Mouse (Mus musculus) limb, embryonic 15.5 days (tissue): ENCODE data around the gene Ptprr. TPM values are rescaled to one million over a fixed set of nuclear protein-coding genes. Genes with fewer than 3 reads are reported as not detected.

Experiments
- ATAC-seq: fragments of 200-750 bp; cut with Nextera tagmentation; 2 replicates; pipeline ENCODE4 v1.8.0; 2017; ENCODE audit warnings: low read depth, moderate TSS enrichment; ENCODE audit not compliant: insufficient number of reproducible peaks, low FRiP score, low TSS enrichment
- H3K27ac ChIP-seq: fragments of 300-500 bp; sonication (generic); 2 replicates; pipeline ENCODE4 v1.5.1; 2015; ENCODE audit warnings: moderate library complexity, mild to moderate bottlenecking, inconsistent platforms
- H3K27me3 ChIP-seq: fragments of 300-500 bp; sonication (generic); 2 replicates; pipeline ENCODE4 v1.6.1; 2015; ENCODE audit warnings: inconsistent platforms
- H3K36me3 ChIP-seq: fragments of 300-500 bp; sonication (generic); 2 replicates; pipeline ENCODE4 v1.6.1; 2015; ENCODE audit warnings: inconsistent platforms
- H3K4me1 ChIP-seq: fragments of 300-500 bp; sonication (generic); 2 replicates; pipeline ENCODE4 v1.6.1; 2015; ENCODE audit warnings: inconsistent platforms
- H3K4me2 ChIP-seq: fragments of 300-500 bp; sonication (generic); 2 replicates; pipeline ENCODE4 v1.6.1; 2015; ENCODE audit warnings: mild to moderate bottlenecking, inconsistent platforms
- H3K4me3 ChIP-seq: fragments of 300-500 bp; sonication (generic); 2 replicates; pipeline ENCODE4 v1.5.1; 2015; ENCODE audit warnings: mild to moderate bottlenecking, inconsistent platforms
- H3K9ac ChIP-seq: fragments of 300-500 bp; sonication (generic); 2 replicates; pipeline ENCODE4 v1.6.1; 2015; ENCODE audit warnings: inconsistent platforms
- H3K9me3 ChIP-seq: fragments of 300-500 bp; sonication (generic); 2 replicates; pipeline ENCODE4 v1.6.1; 2016; ENCODE audit warnings: inconsistent platforms
- WGBS: fragments of 180-500 bp; shearing (Covaris S2); methylation state at CpG from one replicate; pipeline ENCODE4 v1.1.7; 2015; 5-methylcytosine and 5-hydroxymethylcytosine counted together
- polyA plus RNA-seq: library from polyadenylated mRNA; unstranded; fragments of >200 nt; fragmentation: Nextera tagmentation; extraction: Ambion mirVana; gene quantifications from 2 replicates; pipeline ENCODE4 v1.2.1, GENCODE M21; 2015

The Ptprr gene
- polyA plus RNA-seq = 0.38 and 0.47 TPM in 2 replicates

DNA sequence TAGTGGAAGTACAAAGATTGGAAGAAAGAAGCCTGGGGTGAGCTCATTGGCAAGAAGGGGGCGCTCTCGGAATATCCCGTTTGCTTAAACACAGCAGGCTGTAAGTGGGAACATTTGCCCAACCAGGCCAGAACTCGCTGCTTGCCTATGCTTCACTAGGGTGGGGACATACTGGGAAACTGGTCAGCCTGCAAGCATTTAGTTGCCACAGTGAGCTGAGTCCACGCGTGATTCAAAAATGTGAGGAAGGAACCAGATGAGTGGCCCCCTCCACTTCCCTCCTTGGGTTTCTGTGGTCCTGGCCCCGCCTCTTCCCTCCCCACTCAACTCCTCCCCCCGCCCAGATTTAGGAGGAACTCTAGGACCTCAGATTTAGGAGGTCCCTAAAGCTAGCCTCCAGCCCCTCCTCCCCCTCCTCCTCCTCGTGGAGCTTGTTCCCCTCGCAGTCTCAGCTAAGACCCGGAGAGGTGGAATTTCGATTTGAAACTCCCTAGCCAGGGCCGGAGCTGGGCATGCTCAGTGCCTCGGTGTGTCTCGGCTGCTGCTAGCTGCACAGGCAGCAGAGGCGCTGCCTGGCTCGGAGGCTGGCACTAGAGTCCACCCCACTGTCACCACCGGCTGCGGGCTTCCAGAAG lies at the start of gene Ptprr:
Gene Ptprr, plus strand, starts transcription at position 369 of the 635 bp plus-strand sequence.
- 1% methylated on average over 19 of the region's 19 CpGs for WGBS
- Histone ChIP-seq H3K27me3 (peaks cover 11% of the 10 kb centered on the region), H3K4me3 (peak within 1 kb of the TSS; percentile 29), H3K36me3 (no peaks in the 10 kb centered on the region), H3K4me2 (peak within 1 kb of the TSS; percentile 46), H3K9ac (no peak within 1 kb of the TSS), H3K9me3 (no peaks in the 10 kb centered on the region), H3K4me1 (peaks cover 17% of the 10 kb centered on the region), H3K27ac (no peak within 1 kb of the TSS)
- ATAC-seq = peak; percentile 67; the same call in 1 of the 2 replicates

DNA sequence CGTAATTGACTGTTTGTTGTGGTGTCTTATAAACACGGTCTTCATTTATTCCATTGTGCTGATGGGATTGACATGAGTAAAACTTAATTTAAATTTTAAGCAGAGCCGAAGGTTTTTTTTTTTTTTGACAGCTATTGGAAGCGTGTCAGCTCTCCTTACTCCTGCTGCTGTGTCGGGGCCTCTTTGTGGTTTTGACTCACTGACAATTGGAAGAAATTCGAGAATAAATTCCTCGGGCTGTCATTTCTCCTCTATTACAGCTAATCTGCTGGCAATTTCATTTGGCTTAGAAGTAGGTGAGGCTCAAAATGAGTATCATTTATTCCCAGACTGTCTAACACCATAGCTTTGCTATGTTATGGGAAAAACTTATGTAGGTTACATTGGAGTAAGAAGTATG lies 41.7 kb upstream of the Ptprr start:
- H3K9me3 ChIP-seq = no peaks in the 10 kb centered on the region
- no peaks in the 10 kb centered on the region for H3K36me3 ChIP-seq
- H3K9ac ChIP-seq = no peak overlapping the region
- no peak overlapping the region for H3K27ac ChIP-seq
- no peak overlapping the region for H3K4me2 ChIP-seq
- no peak overlapping the region for H3K4me3 ChIP-seq
- 62% methylated on average over 7 of the region's 7 CpGs for WGBS
- H3K27me3 ChIP-seq = no peaks in the 10 kb centered on the region
- ATAC-seq = no peak
- no peaks in the 10 kb centered on the region for H3K4me1 ChIP-seq

DNA sequence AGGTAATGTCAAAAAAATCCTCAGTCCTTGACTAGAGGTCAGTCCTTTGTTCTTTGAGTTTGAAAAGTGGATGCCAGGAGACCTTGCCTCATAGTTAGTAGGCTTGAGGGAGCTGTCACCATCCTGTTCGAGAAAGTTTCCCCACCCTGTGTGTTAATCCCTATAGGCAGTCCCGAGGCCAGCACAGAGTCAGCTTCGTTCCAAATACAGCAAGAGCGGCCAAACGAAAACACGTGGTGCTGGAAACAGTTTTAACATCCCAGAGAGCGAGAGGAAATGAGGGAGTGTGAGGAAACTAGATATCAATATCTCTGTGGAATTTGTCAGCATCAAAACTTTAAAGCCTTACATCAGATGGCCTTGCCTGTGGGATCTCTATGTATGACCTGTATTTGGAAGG lies 39.0 kb upstream of the Ptprr start:
- H3K36me3 ChIP-seq = no peaks in the 10 kb centered on the region
- H3K27me3 ChIP-seq = no peaks in the 10 kb centered on the region
- no peak overlapping the region for H3K9ac ChIP-seq
- H3K27ac ChIP-seq = no peak overlapping the region
- H3K9me3 ChIP-seq = no peaks in the 10 kb centered on the region
- no peak overlapping the region for H3K4me3 ChIP-seq
- peak; percentile 67; the same call in 1 of the 2 replicates for ATAC-seq
- no peak overlapping the region for H3K4me2 ChIP-seq
- WGBS = 36% methylated on average over 7 of the region's 7 CpGs
- no peaks in the 10 kb centered on the region for H3K4me1 ChIP-seq

DNA sequence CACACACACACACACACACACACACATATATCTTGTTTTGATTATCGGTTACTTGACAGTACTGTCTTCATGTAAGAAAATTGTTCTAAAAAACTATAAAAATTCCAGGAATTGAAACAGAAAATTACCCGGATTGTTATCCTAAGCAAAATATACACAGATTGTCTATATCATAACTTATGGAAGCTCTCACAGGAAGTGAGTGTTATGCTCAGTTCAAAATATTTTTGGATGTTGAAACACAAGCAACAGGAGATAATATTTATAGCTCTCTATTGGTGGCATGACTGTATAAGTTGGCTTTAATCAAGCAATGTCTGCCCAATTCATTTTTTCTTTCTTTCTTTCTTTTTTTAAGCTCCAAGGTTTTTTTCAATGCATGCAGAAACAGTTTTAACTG lies 38.0 kb upstream of the Ptprr start:
- no peaks in the 10 kb centered on the region for H3K27me3 ChIP-seq
- H3K27ac ChIP-seq = no peak overlapping the region
- H3K36me3 ChIP-seq = no peaks in the 10 kb centered on the region
- no peaks in the 10 kb centered on the region for H3K4me1 ChIP-seq
- WGBS = 66% methylated on average over 2 of the region's 2 CpGs
- H3K9ac ChIP-seq = no peak overlapping the region
- H3K4me3 ChIP-seq = no peak overlapping the region
- no peaks in the 10 kb centered on the region for H3K9me3 ChIP-seq
- H3K4me2 ChIP-seq = no peak overlapping the region
- no peak for ATAC-seq

DNA sequence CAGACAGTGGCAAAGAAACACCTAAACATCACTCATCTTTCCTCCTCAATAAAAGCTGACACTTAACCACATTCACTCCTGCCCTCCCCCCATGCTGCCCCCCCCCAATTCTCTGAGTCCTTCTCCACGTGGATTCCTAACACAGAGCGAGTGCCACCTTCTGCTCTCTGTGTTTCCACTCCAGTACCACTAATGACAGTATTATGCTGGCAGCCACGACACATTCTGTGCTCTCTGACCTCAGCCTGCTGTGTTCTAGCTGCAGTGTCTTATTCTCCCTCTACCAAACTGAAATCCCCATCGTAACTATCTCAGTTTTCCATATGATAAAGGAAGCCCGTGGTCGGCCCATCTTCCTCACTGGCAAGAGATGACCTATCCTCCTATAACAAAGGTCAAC lies 33.7 kb upstream of the Ptprr start:
- H3K9me3 ChIP-seq = no peaks in the 10 kb centered on the region
- H3K27me3 ChIP-seq = no peaks in the 10 kb centered on the region
- H3K4me2 ChIP-seq = no peak overlapping the region
- WGBS = 76% methylated on average over 6 of the region's 6 CpGs
- no peaks in the 10 kb centered on the region for H3K4me1 ChIP-seq
- H3K9ac ChIP-seq = no peak overlapping the region
- ATAC-seq = no peak
- no peaks in the 10 kb centered on the region for H3K36me3 ChIP-seq
- H3K4me3 ChIP-seq = no peak overlapping the region
- no peak overlapping the region for H3K27ac ChIP-seq

DNA sequence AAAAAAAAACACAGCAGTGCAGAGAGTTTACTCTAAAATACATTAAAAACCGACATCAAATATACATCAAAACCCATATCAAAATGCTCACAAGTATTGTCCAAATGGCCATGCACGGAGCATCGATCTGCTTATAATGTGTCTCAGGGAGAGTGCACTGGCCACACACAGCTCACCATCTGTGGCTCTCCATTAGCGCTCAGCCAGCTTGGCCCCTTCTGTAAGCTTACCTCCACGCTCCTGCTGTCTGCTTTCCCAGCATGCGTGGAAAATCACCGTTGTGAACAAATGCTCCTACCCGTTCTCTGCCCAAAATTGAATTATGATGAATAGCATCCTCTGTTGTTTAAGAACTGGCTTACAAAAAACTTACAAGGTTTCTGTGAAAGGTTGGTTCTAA lies 16.2 kb upstream of the Ptprr start:
- 76% methylated on average over 8 of the region's 8 CpGs for WGBS
- no peak for ATAC-seq
- no peak overlapping the region for H3K27ac ChIP-seq
- peaks cover 3% of the 10 kb centered on the region; the same call in 1 of the 2 replicates for H3K4me1 ChIP-seq
- no peak overlapping the region for H3K9ac ChIP-seq
- H3K27me3 ChIP-seq = no peaks in the 10 kb centered on the region
- no peak overlapping the region for H3K4me2 ChIP-seq
- no peaks in the 10 kb centered on the region for H3K36me3 ChIP-seq
- no peak overlapping the region for H3K4me3 ChIP-seq
- H3K9me3 ChIP-seq = no peaks in the 10 kb centered on the region

DNA sequence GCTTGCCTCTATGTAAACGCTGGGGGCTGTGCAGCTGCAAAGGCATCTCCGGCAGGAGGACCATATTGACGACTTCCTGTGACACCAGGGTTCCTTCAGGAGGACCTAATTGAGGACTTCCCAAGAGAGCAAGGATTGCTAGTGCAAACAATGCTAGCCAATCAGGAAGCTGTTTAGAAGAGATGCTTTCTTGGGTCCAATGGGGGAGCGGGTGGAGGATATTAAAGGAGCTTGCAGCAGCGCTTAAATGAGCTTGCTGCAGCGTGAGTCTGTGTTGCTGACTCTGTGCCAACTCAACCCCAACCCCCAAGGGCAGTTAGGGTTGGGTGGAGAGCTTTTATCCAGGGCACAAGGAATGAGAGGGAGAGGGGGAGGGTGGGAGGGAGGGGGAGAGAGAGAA lies 11.3 kb upstream of the Ptprr start:
- Histone ChIP-seq H3K9me3 (no peaks in the 10 kb centered on the region), H3K36me3 (no peaks in the 10 kb centered on the region), H3K4me2 (no peak overlapping the region), H3K4me3 (no peak overlapping the region), H3K9ac (no peak overlapping the region), H3K27ac (no peak overlapping the region), H3K27me3 (no peaks in the 10 kb centered on the region), H3K4me1 (peaks cover 3% of the 10 kb centered on the region; the same call in 1 of the 2 replicates)
- no peak for ATAC-seq
- 22% methylated on average over 6 of the region's 6 CpGs for WGBS

DNA sequence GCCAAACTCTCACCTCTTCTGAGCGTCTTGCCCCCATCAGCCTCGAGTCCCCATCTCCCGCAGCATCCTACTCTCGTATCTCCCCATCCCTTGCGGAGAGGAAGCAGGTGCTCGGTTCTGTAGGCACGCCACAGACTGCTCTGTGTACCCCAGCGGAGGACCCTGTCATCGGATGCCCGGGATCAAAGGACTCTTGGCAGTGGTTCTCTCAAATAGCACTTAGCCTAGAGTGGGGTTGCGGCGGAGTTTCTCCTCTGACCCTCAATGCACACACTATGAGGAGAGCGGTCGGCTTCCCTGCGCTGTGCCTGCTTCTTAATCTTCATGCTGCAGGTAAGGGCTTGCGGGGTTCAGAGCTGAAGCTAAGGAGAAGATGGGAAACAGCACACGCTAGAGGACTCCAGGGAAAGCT lies 473 bp downstream of the Ptprr start:
- peak; percentile 19; the same call in 1 of the 2 replicates for ATAC-seq

DNA sequence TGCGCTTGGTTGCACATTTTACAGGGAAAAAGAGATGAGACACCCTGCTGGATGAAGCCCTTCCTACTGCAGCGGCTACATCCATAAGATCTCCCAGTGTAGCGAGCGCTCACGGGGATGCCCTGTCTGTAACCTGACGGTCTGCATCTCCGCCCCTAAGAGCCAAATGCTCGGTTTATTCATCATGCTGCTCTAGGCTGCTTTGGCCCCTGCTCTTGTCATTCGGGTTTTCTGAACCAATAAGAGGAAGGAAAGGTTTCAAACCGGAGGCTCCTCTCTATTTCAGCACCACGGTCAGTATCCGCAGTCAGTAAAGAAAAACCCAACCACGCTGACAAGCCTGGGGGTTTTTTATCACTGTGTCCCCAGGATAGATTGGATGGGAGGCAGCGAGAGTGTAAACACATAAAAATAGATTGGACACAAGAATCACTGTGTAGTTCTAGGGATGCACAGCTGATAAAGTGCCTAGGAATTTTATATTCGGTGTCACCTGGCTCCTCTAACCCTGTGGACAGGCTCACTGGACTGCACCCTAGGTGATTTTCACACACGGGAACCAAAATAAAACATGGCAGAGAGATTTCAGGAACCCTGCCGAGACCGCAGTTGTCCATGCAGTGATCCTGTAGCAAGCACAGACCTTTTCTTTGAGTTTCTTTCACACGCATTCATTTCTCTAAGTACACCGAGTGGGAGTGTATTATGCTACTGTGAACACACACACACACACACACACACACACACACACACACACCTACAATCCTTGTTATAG lies 1.3 kb downstream of the Ptprr start:
- no peak for ATAC-seq
- Histone ChIP-seq H3K27ac (no peak overlapping the region), H3K9ac (no peak overlapping the region), H3K4me2 (peak overlapping the region; percentile 46), H3K9me3 (no peaks in the 10 kb centered on the region), H3K27me3 (peaks cover 11% of the 10 kb centered on the region), H3K4me1 (peaks cover 17% of the 10 kb centered on the region), H3K36me3 (no peaks in the 10 kb centered on the region), H3K4me3 (no peak overlapping the region)
- 10% methylated on average over 20 of the region's 20 CpGs for WGBS

More for the DNA sequence above, 473 bp downstream of the Ptprr start:
- Histone ChIP-seq H3K9me3 (no peaks in the 10 kb centered on the region), H3K4me1 (peaks cover 17% of the 10 kb centered on the region), H3K36me3 (no peaks in the 10 kb centered on the region), H3K27me3 (peaks cover 11% of the 10 kb centered on the region), H3K4me3 (peak overlapping the region; percentile 29), H3K9ac (no peak overlapping the region), H3K27ac (no peak overlapping the region), H3K4me2 (peak overlapping the region; percentile 46)
- WGBS = 5% methylated on average over 17 of the region's 17 CpGs

DNA sequence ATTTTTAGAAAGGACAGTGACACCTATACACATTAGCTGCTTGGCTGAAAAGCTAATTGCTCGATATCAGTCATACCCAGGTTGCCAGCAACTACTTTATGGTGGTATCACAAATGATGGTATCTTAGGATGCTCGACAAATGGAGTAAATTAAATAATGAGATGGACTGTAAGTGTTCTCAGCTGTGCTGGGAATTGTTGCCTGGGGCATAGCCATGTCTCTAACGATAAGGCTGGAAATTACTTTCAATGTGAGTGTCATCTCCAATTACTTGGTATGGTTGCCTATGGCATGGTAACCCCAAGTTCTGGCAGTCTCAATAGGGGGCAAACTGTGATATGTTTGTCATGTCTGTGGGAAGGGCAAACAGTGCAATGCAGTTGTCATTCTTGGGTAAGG lies 3.1 kb downstream of the Ptprr start:
- Histone ChIP-seq H3K36me3 (no peaks in the 10 kb centered on the region), H3K27ac (no peak overlapping the region), H3K27me3 (peaks cover 11% of the 10 kb centered on the region), H3K9me3 (no peaks in the 10 kb centered on the region), H3K4me1 (peaks cover 17% of the 10 kb centered on the region), H3K4me3 (no peak overlapping the region), H3K4me2 (no peak overlapping the region), H3K9ac (no peak overlapping the region)
- no peak for ATAC-seq
- 59% methylated on average over 3 of the region's 3 CpGs for WGBS

DNA sequence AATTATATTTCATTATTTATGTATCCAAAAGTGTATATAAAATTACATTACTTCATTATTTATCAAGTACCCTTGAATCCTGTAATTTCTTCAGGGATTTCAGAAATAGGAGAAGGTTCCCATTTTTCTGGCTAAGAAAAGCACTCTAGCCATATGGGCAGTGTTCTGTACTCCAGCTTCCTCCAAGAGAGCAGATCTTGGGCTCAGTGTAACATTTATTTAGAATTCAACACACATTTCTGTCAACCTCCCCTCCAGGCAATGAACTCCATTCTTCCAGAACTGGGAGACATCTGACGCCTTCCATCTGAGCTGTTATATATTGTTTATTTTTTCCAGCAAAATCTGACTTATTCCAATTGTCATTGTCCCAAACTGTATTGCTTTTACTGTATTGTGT lies 20.1 kb downstream of the Ptprr start:
- Histone ChIP-seq H3K4me2 (no peak overlapping the region), H3K27ac (no peak overlapping the region), H3K9me3 (no peaks in the 10 kb centered on the region), H3K4me1 (no peaks in the 10 kb centered on the region), H3K4me3 (no peak overlapping the region), H3K27me3 (no peaks in the 10 kb centered on the region), H3K36me3 (no peaks in the 10 kb centered on the region), H3K9ac (no peak overlapping the region)
- 91% methylated on average over 1 of the region's 1 CpGs for WGBS
- ATAC-seq = no peak

DNA sequence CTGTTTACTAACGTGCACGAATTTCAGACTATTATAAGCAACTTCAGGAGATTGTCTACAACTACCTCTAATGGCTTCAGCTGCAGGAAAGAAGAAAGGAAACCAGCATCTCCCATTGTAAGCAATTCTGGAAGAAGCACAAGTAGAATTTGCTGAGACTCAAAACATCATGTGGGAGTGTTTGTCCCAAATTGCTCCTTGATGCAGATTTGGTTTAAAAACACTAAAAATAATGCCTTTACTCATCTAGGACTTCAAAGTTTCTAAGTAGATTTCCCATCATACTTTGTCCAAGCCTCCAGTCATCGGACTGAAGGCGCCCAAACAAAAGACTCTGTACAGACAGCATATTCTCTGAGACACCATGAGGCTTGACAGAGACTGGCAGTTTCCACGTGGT lies 57.9 kb downstream of the Ptprr start:
- Histone ChIP-seq H3K36me3 (no peaks in the 10 kb centered on the region), H3K4me3 (no peak overlapping the region), H3K27me3 (no peaks in the 10 kb centered on the region), H3K4me2 (no peak overlapping the region), H3K27ac (no peak overlapping the region), H3K9me3 (no peaks in the 10 kb centered on the region), H3K4me1 (no peaks in the 10 kb centered on the region), H3K9ac (no peak overlapping the region)
- 78% methylated on average over 5 of the region's 5 CpGs for WGBS
- no peak for ATAC-seq
